Mouse (Mus musculus) heart, embryonic 13.5 days (tissue): ENCODE data around the gene Csmd2. TPM values are rescaled to one million over a fixed set of nuclear protein-coding genes. Genes with fewer than 3 reads are reported as not detected.

Experiments used
- ATAC-seq: fragments of 200-750 bp; cut with Nextera tagmentation; 2 replicates; pipeline ENCODE4 v1.8.0; 2017; ENCODE audit warnings: moderate TSS enrichment; ENCODE audit not compliant: insufficient number of reproducible peaks, low FRiP score, low TSS enrichment; ENCODE audit errors: extremely low read depth
- H3K27ac ChIP-seq: fragments of 300-500 bp; sonication (generic); replicated peaks from 2 replicates; pipeline ENCODE4 v1.5.1; 2015; ENCODE audit warnings: moderate library complexity, mild to moderate bottlenecking, inconsistent platforms
- H3K27me3 ChIP-seq: fragments of 300-500 bp; sonication (generic); replicated peaks from 2 replicates; pipeline ENCODE4 v1.6.1; 2015; ENCODE audit warnings: mild to moderate bottlenecking, inconsistent platforms
- H3K36me3 ChIP-seq: fragments of 300-500 bp; sonication (generic); 2 replicates; pipeline ENCODE4 v1.6.1; 2015; ENCODE audit warnings: mild to moderate bottlenecking, inconsistent platforms
- H3K4me1 ChIP-seq: fragments of 300-500 bp; sonication (generic); 2 replicates; pipeline ENCODE4 v1.6.1; 2015; ENCODE audit warnings: inconsistent platforms
- H3K4me2 ChIP-seq: fragments of 300-500 bp; sonication (generic); 2 replicates; pipeline ENCODE4 v1.6.1; 2015; ENCODE audit warnings: inconsistent platforms, mild to moderate bottlenecking, moderate library complexity
- H3K4me3 ChIP-seq: fragments of 300-500 bp; sonication (generic); 2 replicates; pipeline ENCODE4 v1.5.1; 2015; ENCODE audit warnings: moderate library complexity, mild to moderate bottlenecking, inconsistent platforms
- H3K9ac ChIP-seq: fragments of 300-500 bp; sonication (generic); 2 replicates; pipeline ENCODE4 v1.6.1; 2015; ENCODE audit warnings: inconsistent platforms, mild to moderate bottlenecking, moderate library complexity
- H3K9me3 ChIP-seq: fragments of 300-500 bp; sonication (generic); 2 replicates; pipeline ENCODE4 v1.6.1; 2016; ENCODE audit warnings: inconsistent platforms
- WGBS: fragments of 180-500 bp; shearing (Covaris S2); methylation state at CpG from one replicate; pipeline ENCODE4 v1.1.7; 2015; ENCODE audit warnings: mixed read lengths; 5-methylcytosine and 5-hydroxymethylcytosine counted together
- polyA plus RNA-seq: library from polyadenylated mRNA; unstranded; fragments of >200 nt; fragmentation: Nextera tagmentation; extraction: Ambion mirVana; gene quantifications from 2 replicates; pipeline ENCODE4 v1.2.1, GENCODE M21; 2015

Csmd2 gene
- polyA plus RNA-seq, 1 experiment from 2014 or later, result 0.01 TPM

DNA sequence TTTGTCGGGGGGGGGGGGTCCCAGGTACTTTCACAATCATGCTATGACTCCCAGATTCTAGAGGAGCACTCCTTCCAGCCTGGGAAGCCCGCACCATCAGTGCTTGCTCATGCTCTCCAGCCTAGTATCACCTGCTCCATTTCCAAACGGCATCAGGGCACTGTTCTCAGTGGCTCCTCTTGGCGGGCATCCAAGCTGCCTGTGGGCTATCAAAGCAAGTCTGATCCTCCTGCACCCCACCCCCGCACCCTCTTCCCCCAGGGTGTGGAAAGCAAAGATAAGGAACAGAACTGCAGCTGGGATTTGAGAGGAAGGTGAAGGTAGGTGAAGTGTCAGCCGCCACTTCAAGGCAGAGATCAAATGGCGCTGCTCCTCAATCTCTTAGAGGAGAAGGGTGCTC, 128.7 kb downstream of the Csmd2 start:
- H3K36me3 ChIP-seq, result no peaks in the 10 kb centered on the region
- no peaks in the 10 kb centered on the region for H3K9me3 ChIP-seq
- H3K4me3 ChIP-seq, result no peak overlapping the region
- ATAC-seq, result no peak
- H3K4me1 ChIP-seq, result peaks cover 8% of the 10 kb centered on the region
- H3K27me3 ChIP-seq, result peaks cover 37% of the 10 kb centered on the region
- H3K4me2 ChIP-seq, result no peak overlapping the region
- no peak overlapping the region for H3K9ac ChIP-seq
- WGBS, result 21% methylated on average over 7 of the region's 7 CpGs
- no peak overlapping the region for H3K27ac ChIP-seq

DNA sequence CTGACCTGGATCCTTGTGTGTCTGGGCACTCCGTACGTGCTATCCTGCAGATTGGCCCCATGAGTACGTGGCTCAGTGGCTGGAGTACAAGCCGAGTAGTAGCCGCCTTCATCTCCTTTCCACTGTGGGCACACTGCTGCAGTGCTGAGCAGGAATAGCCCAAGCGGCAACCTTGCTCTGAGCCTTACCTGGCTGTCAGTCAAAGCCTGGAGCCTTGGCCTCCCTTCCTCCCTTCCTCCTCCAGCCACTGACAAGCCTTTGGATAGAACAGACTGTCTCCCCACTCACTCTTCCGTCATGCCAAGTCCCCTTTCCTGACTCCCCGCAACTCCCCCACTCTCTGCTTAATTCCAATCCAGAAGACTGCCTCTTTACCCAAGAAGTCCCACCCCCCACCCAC, 135.6 kb downstream of the Csmd2 start:
- Histone ChIP-seq H3K9me3 (peaks cover 8% of the 10 kb centered on the region), H3K27me3 (peaks cover 30% of the 10 kb centered on the region), H3K4me1 (no peaks in the 10 kb centered on the region), H3K9ac (no peak overlapping the region), H3K4me3 (no peak overlapping the region), H3K4me2 (no peak overlapping the region), H3K36me3 (no peaks in the 10 kb centered on the region), H3K27ac (no peak overlapping the region)
- no peak for ATAC-seq
- WGBS, result 51% methylated on average over 8 of the region's 8 CpGs

DNA sequence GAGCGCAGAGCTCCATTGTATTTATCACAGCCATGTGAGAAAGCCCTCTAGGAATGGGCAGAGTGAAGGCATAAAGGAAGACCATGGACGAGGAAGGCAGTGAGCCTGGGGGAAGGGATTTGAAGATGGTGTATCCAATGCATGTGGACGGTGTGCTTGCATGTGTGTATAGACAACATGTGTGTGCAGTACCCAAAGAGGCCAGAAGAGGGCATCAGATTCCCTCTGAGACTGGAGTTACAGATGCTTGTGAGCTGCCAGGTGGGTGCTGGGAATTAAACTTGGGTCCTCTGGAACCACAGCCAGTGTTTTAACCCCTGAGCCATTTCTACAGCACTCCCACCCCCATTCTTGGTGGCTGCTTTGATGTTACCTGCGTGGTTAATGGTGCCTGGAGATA, 137.1 kb downstream of the Csmd2 start:
- peaks cover 8% of the 10 kb centered on the region for H3K9me3 ChIP-seq
- no peak for ATAC-seq
- 86% methylated on average over 4 of the region's 4 CpGs for WGBS
- H3K4me1 ChIP-seq, result no peaks in the 10 kb centered on the region
- H3K27ac ChIP-seq, result no peak overlapping the region
- H3K9ac ChIP-seq, result no peak overlapping the region
- peaks cover 19% of the 10 kb centered on the region for H3K27me3 ChIP-seq
- no peaks in the 10 kb centered on the region for H3K36me3 ChIP-seq
- H3K4me2 ChIP-seq, result no peak overlapping the region
- no peak overlapping the region for H3K4me3 ChIP-seq

DNA sequence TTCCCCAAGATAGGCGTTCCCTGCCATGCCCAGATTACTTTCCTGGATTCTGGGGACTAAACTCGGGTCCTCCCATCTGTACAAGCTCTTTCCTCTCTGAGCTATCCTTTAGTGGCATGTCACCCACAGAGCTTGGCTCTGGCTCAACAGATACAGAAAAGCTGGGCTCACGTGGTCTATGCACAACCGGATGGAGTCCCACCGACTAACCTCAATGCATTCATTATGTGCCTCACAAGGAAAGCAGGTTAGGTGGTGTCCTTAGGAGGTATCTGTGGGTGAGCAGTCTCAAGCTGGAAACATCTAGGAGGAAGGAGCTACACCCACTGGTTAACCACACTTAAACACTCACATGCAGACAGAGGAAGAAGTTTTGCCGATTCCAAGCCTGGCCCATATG, 140.9 kb downstream of the Csmd2 start:
- ATAC-seq, result no peak
- no peak overlapping the region for H3K27ac ChIP-seq
- H3K9ac ChIP-seq, result no peak overlapping the region
- WGBS, result 70% methylated on average over 6 of the region's 6 CpGs
- H3K4me3 ChIP-seq, result no peak overlapping the region
- peaks cover 8% of the 10 kb centered on the region for H3K9me3 ChIP-seq
- 0 out of 2 replicates have a peak, but pooled peaks cover 4% of the 10 kb centered on the region for H3K27me3 ChIP-seq
- no peaks in the 10 kb centered on the region for H3K4me1 ChIP-seq
- H3K36me3 ChIP-seq, result no peaks in the 10 kb centered on the region
- no peak overlapping the region for H3K4me2 ChIP-seq

DNA sequence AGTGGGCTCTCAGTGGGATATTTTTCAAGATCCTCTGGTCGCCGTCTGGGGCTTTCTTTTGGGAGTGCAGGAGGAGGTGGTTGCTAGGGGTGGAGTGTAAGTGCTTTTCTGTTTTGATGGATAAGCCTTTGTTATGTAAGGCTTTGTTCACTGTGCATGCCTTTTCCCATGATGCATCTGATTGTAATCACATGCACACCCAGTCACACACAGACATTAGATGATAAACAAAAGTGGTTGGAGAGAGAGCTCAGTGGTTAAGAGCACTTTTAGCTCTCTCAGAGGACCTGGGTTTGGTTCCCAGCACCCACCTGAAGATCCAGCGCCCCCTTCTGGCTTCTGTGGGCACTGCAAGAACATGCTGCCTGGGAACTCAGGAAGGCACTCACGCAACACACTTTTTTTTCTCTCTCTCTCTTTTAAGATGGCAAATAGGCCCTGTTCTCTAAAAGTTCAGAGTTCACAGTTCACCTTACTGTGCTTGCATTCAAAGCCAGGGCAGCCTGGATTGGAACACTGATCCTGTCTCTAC, 143.0 kb downstream of the Csmd2 start:
- Histone ChIP-seq H3K4me1 (no peaks in the 10 kb centered on the region), H3K4me2 (no peak overlapping the region), H3K9ac (no peak overlapping the region), H3K4me3 (no peak overlapping the region), H3K27me3 (no peaks in the 10 kb centered on the region), H3K36me3 (no peaks in the 10 kb centered on the region), H3K27ac (no peak overlapping the region), H3K9me3 (no peaks in the 10 kb centered on the region)
- ATAC-seq, result no peak
- 68% methylated on average over 4 of the region's 4 CpGs for WGBS

DNA sequence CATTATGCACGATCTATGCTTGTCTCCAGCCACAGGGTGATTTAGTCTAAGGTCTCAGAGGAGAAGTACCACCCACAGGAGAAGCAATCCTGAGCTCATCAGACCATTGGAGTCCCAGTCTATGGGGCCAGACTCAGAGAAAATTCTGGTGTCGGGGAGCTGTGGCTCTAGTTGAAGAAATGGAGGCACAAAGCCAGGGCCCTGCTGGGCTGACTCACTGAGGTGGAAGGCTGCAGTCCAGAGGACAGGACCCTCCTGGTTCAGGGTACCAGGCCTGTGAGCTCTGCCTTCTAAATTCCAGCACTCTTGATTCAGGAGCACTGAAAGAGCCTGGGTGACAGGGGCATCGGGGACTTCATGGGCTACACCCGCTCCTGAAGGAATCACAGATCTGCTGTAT, 144.0 kb downstream of the Csmd2 start:
- Histone ChIP-seq H3K36me3 (no peaks in the 10 kb centered on the region), H3K4me3 (no peak overlapping the region), H3K9ac (no peak overlapping the region), H3K27me3 (no peaks in the 10 kb centered on the region), H3K4me2 (no peak overlapping the region), H3K9me3 (no peaks in the 10 kb centered on the region), H3K4me1 (no peaks in the 10 kb centered on the region), H3K27ac (no peak overlapping the region)
- no peak for ATAC-seq
- 73% methylated on average over 4 of the region's 4 CpGs for WGBS

DNA sequence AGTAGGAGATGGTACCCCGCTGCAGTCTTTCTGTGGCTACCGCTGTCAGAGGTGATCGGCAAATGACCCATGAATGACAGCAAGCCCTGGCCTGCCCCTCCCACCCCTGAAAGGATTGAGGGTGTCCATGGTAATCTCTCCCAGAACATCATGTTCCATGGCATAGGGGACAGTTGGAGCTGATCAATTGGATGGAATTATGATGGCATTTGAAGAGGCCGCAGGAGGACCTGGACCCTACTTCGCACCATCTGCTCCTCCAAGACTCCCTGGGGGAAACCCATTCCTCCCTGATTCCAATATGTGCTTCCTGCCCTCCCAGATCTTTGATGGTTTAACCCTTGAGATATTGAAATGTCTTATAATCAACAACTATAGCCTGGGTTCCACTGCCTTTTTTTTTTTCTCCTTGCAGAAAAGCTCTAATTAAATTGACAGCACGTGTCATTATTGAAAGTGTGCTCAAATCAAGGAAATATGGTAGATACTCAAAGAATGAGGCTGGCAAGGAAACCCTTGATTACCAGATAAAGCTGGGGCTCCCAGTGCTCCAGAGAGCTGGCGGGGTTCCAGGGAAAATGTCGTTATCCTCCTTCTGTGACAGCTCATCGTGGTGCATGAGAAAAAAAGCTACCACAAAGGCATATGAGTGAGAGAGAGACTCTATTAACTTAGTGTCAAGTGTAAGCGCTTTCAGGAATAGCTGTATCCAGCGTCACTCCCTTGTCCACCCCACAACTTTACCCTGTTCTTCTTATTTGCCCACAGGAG, 145.4 kb downstream of the Csmd2 start:
- Histone ChIP-seq H3K27me3 (no peaks in the 10 kb centered on the region), H3K4me2 (no peak overlapping the region), H3K27ac (no peak overlapping the region), H3K9ac (no peak overlapping the region), H3K4me3 (no peak overlapping the region), H3K36me3 (no peaks in the 10 kb centered on the region), H3K9me3 (no peaks in the 10 kb centered on the region), H3K4me1 (no peaks in the 10 kb centered on the region)
- ATAC-seq, result no peak
- 58% methylated on average over 11 of the region's 11 CpGs for WGBS

DNA sequence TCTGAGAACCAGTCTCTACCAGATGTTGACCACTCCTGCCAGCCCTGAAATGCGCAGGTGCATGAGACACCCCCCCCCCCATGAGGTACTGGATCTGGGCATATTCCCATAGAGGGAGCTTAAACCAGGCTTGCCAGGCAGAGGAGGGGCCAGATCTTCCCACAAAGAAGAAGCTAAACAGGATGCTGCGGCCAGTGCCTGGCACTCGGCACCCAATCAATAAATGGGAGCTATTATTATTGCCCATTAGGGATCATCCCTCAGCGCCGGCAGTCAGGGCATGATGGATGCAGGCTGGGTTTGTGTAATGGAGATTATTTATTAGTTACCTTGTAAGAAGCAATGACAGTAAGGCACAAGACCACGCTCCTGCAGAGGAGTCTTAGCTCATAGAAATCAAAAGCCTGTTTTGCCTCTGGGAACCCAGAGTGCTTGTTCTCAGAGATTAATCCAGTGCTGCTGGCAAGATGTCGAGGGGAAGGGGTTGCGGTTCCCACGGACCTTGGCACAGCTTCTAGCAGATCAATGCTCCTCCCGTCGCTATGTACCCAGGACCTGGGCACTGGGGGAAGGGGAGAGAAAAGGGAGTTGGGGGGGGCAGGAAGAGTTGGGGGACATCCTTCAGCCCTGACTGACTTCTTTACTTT, 146.8 kb downstream of the Csmd2 start:
- Histone ChIP-seq H3K4me2 (no peak overlapping the region), H3K9ac (no peak overlapping the region), H3K9me3 (no peaks in the 10 kb centered on the region), H3K4me1 (no peaks in the 10 kb centered on the region), H3K27ac (no peak overlapping the region), H3K27me3 (no peaks in the 10 kb centered on the region), H3K36me3 (no peaks in the 10 kb centered on the region), H3K4me3 (no peak overlapping the region)
- WGBS, result 77% methylated on average over 11 of the region's 11 CpGs
- ATAC-seq, result no peak

DNA sequence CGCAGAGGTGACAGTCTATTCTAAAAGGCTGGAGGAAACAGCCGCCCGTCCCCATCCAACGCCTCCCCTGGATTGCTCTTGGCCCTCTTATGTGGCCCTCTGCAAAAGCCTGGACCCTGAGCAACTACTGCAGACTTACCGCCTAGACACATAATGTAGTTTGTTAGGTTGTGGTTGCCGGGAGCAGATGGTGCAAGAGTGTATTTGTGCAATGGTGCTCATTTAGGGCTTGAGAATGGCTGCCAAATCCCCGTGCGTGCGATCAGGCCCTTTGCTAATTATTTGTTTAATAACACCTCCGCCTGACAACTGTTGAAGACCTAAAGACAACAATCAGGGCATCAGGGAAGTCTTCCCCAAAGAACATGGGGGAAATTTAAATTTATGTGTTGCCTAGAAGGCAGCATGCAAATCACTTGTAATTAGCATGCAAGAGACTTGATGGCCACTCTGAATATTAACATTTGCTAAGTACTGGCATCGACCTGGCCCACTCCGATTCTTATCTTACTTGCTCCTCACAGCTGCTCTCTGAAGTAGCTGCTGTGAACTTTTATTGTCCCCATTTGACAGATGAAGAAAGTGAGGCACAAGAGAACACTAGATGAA, 147.5 kb downstream of the Csmd2 start:
- Histone ChIP-seq H3K9me3 (no peaks in the 10 kb centered on the region), H3K27me3 (no peaks in the 10 kb centered on the region), H3K36me3 (no peaks in the 10 kb centered on the region), H3K4me3 (no peak overlapping the region), H3K9ac (no peak overlapping the region), H3K27ac (no peak overlapping the region), H3K4me2 (no peak overlapping the region), H3K4me1 (no peaks in the 10 kb centered on the region)
- 74% methylated on average over 12 of the region's 12 CpGs for WGBS
- no peak for ATAC-seq

DNA sequence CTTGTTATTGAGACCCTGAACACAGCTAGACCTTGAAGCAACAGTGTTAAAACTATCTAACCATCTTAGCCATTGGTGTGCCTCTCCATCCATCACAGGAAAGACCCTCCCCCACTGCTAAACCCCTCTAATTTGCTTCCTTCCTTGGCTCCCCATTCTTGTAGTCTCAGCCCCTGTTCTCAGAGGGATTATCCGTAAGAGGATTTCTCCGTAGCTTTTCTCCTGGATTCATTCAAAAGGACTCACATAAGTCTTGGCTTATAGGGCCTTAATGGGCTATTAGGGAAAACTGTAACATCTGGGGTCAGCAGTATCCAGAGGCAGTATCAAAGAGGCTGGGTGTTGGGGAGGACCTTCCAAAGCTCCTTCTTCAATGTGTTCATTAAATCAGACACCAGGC, 152.3 kb downstream of the Csmd2 start:
- no peaks in the 10 kb centered on the region for H3K9me3 ChIP-seq
- H3K36me3 ChIP-seq, result no peaks in the 10 kb centered on the region
- no peak overlapping the region for H3K4me3 ChIP-seq
- H3K9ac ChIP-seq, result no peak overlapping the region
- H3K4me1 ChIP-seq, result no peaks in the 10 kb centered on the region
- H3K27ac ChIP-seq, result no peak overlapping the region
- H3K4me2 ChIP-seq, result no peak overlapping the region
- WGBS, result 56% methylated on average over 2 of the region's 2 CpGs
- no peak for ATAC-seq
- no peaks in the 10 kb centered on the region for H3K27me3 ChIP-seq

DNA sequence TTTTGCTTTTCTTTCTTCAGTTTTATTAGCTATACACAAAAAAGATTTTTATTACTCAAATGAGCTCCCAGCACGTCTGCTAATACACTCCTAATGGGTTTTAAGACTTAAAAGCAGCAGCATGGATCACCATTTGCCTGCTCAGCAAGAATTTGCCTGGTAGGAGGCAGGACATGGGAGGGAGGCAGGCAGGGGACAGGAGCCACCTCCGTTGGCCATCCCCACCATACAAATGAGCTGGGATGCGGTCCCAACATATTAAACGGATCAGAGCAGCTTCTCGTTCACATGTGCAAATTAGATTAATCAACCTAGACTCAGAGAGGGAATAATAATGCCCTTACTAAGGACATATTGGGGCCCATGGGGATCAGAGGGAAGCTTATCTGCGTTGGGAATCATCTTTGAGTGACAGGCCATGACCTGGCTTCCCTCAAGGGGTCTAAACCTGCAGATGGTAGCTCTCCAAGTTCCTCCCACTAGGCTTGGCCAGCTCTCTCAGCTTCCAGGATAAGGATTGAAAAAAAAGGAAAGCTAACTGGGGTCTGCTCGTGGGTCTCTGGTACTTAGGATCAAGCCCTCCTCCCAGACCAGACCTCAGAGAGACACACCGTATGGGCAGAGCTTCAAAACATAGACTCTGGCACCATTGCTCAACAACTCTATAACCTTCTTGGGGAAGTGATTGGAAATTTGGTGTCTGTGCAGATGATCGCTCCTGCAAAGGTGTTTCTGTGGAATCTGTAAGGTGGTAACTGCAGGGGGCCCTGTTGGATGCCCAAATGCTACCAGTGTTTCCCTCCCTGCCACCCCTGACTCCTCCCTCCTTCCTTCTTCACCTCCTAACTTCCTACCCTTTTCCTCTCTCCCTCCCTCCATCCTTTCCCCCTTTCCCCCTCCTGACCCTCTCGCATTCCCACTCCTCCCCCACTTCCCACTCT, 153.8 kb downstream of the Csmd2 start:
- H3K4me3 ChIP-seq, result no peak overlapping the region
- H3K36me3 ChIP-seq, result no peaks in the 10 kb centered on the region
- 31% methylated on average over 10 of the region's 10 CpGs for WGBS
- H3K27ac ChIP-seq, result no peak overlapping the region
- no peak for ATAC-seq
- H3K4me2 ChIP-seq, result no peak overlapping the region
- H3K27me3 ChIP-seq, result no peaks in the 10 kb centered on the region
- H3K9ac ChIP-seq, result no peak overlapping the region
- no peaks in the 10 kb centered on the region for H3K9me3 ChIP-seq
- H3K4me1 ChIP-seq, result no peaks in the 10 kb centered on the region
